Mouse (Mus musculus): ENCODE measurements around the gene Ccdc125. TPM values are rescaled to one million over a fixed set of nuclear protein-coding genes. Genes with fewer than 3 reads are reported as not detected.
"Not testable (repeated sequence)": the region's sequence is repeated elsewhere in the genome, so short reads cannot be mapped to it uniquely, and the experiment has no call there.

The Ccdc125 gene
- polyA plus RNA-seq, 1 experiment from 2014 or later: 4.1 TPM

DNA sequence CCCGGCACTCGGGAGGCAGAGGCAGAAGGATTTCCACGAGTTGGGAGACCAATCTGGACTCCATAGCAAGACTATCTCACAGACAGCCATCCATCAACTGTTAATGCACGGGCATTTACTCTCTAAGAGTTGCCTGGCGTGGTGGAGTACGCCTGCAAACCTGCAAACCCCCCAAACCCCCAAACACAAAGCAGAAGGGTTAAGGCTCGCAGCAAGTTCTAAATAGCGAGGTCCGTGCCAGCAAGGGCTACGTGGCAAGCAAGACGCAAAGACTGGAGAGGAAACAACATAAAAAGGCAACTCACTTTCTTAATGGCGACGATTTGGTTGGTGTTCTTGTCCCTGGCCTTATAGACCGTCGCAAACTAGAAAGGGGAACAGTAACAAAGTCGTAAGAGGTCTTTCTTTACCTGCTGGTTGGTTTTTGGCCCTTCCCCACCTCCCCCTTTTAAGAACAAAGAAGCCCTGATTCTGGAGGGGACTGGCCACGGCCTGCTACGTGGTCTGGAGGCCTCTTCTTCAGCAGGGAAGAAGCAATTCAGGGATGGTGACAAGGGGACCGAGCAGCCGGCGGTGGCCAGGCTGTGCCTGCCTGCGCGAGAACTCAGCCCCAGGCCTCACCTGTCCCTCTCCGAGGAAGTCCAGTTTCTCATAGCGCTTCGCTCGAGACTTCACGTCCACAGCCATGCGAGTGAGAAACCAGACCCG is 60.8 kb downstream of the Ccdc125 start:
- H3K4me2 ChIP-seq (ENCODE audit: low read depth, low read length): peak overlapping the region; percentile 86
- H3K27ac ChIP-seq (ENCODE audit: low read length): peak overlapping the region; percentile 94
- peak; percentile 17; the same call in 1 of the 2 replicates for ATAC-seq (replicated peaks; ENCODE audit: extremely low read depth, insufficient read depth, low FRiP score)
- under 1% methylated on average over 30 of the region's 30 CpGs for WGBS
- H3K27me3 ChIP-seq (ENCODE audit: control insufficient read depth, insufficient read depth, low read length): no peaks in the 10 kb centered on the region
- peak overlapping the region; percentile 93 for H3K9ac ChIP-seq (ENCODE audit: low read length)
- H3K36me3 ChIP-seq (ENCODE audit: control insufficient read depth, insufficient read depth): peaks cover 6% of the 10 kb centered on the region
- H3K9me3 ChIP-seq (replicated peaks; ENCODE audit: control insufficient read depth, low read length): no peaks in the 10 kb centered on the region
- H3K4me3 ChIP-seq (ENCODE audit: low read length): peak overlapping the region; percentile 83
- peaks cover 22% of the 10 kb centered on the region for H3K4me1 ChIP-seq (ENCODE audit: control insufficient read depth, insufficient read depth, low read length)

DNA sequence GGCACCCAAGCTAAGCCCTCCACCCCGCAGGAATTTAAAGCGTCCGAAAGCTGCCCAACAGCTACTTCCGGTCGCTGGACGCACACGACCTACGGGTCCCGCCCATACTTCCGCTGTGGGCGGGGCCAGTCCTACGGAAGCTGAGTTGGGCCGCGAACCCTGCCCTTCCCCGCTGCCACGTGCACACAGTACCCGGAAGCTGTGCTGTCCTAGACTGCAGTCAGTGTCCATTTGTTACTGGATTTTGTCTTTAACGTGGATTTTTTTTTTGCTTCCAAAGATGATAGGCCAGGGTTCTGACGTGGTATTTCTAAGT is 61.3 kb downstream of the Ccdc125 start, which contains the start of gene Cdk7:
Cdk7 (minus strand) TSS at position 79 of the 316 bp plus-strand sequence.
- H3K27ac ChIP-seq (ENCODE audit: low read length): peak within 1 kb of the TSS; percentile 94
- H3K36me3 ChIP-seq (ENCODE audit: control insufficient read depth, insufficient read depth): peaks cover 6% of the 10 kb centered on the region

DNA sequence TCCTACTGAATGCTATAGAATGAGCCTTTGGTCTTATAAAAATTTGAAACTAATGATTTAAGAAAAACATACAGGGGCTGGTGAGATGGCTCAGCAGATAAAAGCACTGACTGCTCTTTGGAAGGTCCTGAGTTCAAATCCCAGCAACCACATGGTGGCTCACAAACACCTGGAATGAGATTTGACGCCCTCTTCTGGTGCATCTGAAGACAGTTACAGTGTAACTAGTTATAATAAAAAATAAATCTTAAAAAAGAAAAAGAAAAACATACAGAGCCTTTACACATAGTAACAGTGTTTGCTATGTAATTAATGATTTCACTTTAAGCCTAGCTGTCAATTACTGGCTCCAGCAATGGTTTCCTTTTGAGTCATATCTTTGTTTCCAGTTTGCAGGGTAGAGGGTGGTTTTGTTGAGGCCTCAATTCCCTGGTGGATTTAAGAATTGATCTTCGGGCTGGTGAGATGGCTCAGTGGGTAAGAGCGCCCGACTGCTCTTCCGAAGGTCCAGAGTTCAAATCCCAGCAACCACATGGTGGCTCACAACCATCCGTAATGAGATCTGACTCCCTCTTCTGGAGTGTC is 62.0 kb downstream of the Ccdc125 start:
- WGBS: 90% methylated on average over 5 of the region's 6 CpGs
- H3K36me3 ChIP-seq (ENCODE audit: control insufficient read depth, insufficient read depth): peaks cover 10% of the 10 kb centered on the region
- not testable (repeated sequence) for ATAC-seq (replicated peaks; ENCODE audit: extremely low read depth, insufficient read depth, low FRiP score); H3K9me3 ChIP-seq (replicated peaks; ENCODE audit: control insufficient read depth, low read length); H3K27me3 ChIP-seq (ENCODE audit: control insufficient read depth, insufficient read depth, low read length)
- peak overlapping the region; percentile 86; the same call in 1 of the 2 replicates for H3K4me2 ChIP-seq (ENCODE audit: low read depth, low read length)
- peaks cover 17% of the 10 kb centered on the region for H3K4me1 ChIP-seq (ENCODE audit: control insufficient read depth, insufficient read depth, low read length)
- H3K27ac ChIP-seq (ENCODE audit: low read length): peak overlapping the region; percentile 84
- H3K9ac ChIP-seq (ENCODE audit: low read length): peak overlapping the region; percentile 65
- H3K4me3 ChIP-seq (ENCODE audit: low read length): peak overlapping the region; percentile 83; the same call in 1 of the 2 replicates

More for the DNA sequence above, 61.3 kb downstream of the Ccdc125 start, which contains the start of gene Cdk7:
- H3K9ac ChIP-seq (ENCODE audit: low read length): peak within 1 kb of the TSS; percentile 93
- H3K9me3 ChIP-seq (replicated peaks; ENCODE audit: control insufficient read depth, low read length): no peaks in the 10 kb centered on the region
- H3K4me3 ChIP-seq (ENCODE audit: low read length): peak within 1 kb of the TSS; percentile 83
- H3K4me2 ChIP-seq (ENCODE audit: low read depth, low read length): peak within 1 kb of the TSS; percentile 86
- under 1% methylated on average over 19 of the region's 19 CpGs for whole genome bisulfite sequencing
- ATAC-seq (replicated peaks; ENCODE audit: extremely low read depth, insufficient read depth, low FRiP score): peak; percentile 96
- peaks cover 21% of the 10 kb centered on the region for H3K4me1 ChIP-seq (ENCODE audit: control insufficient read depth, insufficient read depth, low read length)
- no peaks in the 10 kb centered on the region for H3K27me3 ChIP-seq (ENCODE audit: control insufficient read depth, insufficient read depth, low read length)

DNA sequence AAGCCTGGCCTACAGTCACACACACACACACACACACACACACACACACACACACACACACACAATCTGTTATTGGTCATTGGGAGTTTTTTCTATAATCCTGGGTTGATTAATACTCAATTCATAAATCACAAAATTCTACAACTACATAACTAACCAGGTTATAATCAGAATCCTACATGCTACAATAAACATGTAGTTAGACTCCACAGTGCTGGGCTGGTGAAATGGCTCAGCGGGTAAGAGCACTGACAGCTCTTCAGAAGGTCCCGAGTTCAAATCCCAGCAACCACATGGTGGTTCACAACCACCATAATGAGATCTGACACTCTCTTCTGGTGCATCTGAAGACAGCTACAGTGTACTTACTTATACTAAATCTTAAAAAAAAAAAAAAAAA is 63.2 kb downstream of the Ccdc125 start:
- H3K27me3 ChIP-seq (ENCODE audit: control insufficient read depth, insufficient read depth, low read length): no peaks in the 10 kb centered on the region
- H3K4me3 ChIP-seq (ENCODE audit: low read length): no peak overlapping the region
- H3K9me3 ChIP-seq (replicated peaks; ENCODE audit: control insufficient read depth, low read length): no peaks in the 10 kb centered on the region
- ATAC-seq (replicated peaks; ENCODE audit: extremely low read depth, insufficient read depth, low FRiP score): no peak
- WGBS: 97% methylated on average over 2 of the region's 2 CpGs
- no peak overlapping the region for H3K4me2 ChIP-seq (ENCODE audit: low read depth, low read length)
- H3K27ac ChIP-seq (ENCODE audit: low read length): no peak overlapping the region
- peaks cover 12% of the 10 kb centered on the region for H3K36me3 ChIP-seq (ENCODE audit: control insufficient read depth, insufficient read depth)
- no peak overlapping the region for H3K9ac ChIP-seq (ENCODE audit: low read length)
- H3K4me1 ChIP-seq (ENCODE audit: control insufficient read depth, insufficient read depth, low read length): peaks cover 14% of the 10 kb centered on the region

DNA sequence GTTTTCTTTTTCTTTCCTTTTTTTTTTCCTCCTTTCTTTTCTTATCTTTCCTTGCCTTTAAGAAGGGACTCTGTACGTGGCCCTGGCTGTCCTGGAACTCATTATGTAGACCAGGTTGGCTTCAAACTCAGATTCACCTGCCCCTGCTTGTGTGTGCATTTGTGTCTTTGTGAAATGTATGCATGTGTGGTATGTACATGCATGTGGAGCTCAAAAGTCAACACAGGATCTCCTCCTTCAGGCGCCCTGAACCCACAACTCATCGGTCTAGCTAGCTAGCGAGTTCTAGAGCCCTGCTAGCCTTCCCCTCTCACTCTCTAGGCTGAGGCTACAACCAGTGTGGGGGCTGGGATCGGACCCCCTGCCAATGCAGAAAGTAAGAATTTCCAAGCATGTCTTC is 73.3 kb downstream of the Ccdc125 start:
- peak overlapping the region; percentile 70 for H3K4me2 ChIP-seq (ENCODE audit: low read depth, low read length)
- H3K36me3 ChIP-seq (ENCODE audit: control insufficient read depth, insufficient read depth): peaks cover 4% of the 10 kb centered on the region; the same call in 1 of the 2 replicates
- no peaks in the 10 kb centered on the region for H3K9me3 ChIP-seq (replicated peaks; ENCODE audit: control insufficient read depth, low read length)
- 86% methylated on average over 5 of the region's 5 CpGs for WGBS
- H3K9ac ChIP-seq (ENCODE audit: low read length): no peak overlapping the region
- no peak overlapping the region for H3K27ac ChIP-seq (ENCODE audit: low read length)
- no peak overlapping the region for H3K4me3 ChIP-seq (ENCODE audit: low read length)
- no peaks in the 10 kb centered on the region for H3K27me3 ChIP-seq (ENCODE audit: control insufficient read depth, insufficient read depth, low read length)
- no peak for ATAC-seq (replicated peaks; ENCODE audit: extremely low read depth, insufficient read depth, low FRiP score)
- H3K4me1 ChIP-seq (ENCODE audit: control insufficient read depth, insufficient read depth, low read length): peaks cover 10% of the 10 kb centered on the region

DNA sequence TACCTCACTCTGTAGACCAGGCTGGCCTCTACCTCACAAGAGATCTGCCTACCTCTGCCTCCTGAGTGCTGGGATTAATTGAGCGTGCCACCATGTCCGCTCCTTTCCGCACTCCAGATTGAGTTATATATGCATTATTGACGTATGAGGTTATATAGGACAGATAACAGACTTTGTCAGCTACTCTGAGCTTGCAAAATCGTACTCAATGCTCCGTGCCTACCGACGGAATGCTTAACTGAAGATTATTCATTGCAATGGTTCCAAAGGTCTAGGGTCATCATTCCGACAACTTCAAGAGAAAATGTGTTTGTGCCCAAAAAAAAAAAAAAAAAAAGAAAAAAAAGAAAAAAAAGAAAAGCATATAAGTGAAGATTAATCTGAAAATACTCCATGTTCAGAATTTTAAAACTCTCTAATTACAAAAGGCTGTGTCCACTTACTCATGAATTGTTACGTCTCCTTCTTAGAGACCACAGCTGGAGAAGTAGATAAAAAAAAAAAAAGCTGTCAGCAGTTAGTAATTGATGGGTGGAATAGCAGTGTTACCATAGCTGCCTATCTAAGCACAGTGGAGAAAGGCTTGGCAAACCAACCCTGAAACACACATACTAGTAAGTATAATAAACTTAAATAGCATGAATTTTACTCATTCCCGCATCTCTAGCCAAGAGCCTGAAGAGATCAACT is 74.0 kb downstream of the Ccdc125 start:
- Histone ChIP-seq H3K27me3 (ENCODE audit: control insufficient read depth, insufficient read depth, low read length) (no peaks in the 10 kb centered on the region), H3K4me3 (ENCODE audit: low read length) (peak overlapping the region; percentile 86), H3K4me1 (ENCODE audit: control insufficient read depth, insufficient read depth, low read length) (peaks cover 10% of the 10 kb centered on the region), H3K4me2 (ENCODE audit: low read depth, low read length) (peak overlapping the region; percentile 70), H3K9me3 (replicated peaks; ENCODE audit: control insufficient read depth, low read length) (no peaks in the 10 kb centered on the region), H3K36me3 (ENCODE audit: control insufficient read depth, insufficient read depth) (peaks cover 3% of the 10 kb centered on the region; the same call in 1 of the 2 replicates), H3K9ac (ENCODE audit: low read length) (peak overlapping the region; percentile 93), H3K27ac (ENCODE audit: low read length) (peak overlapping the region; percentile 99)
- peak; percentile 16 for ATAC-seq (replicated peaks; ENCODE audit: extremely low read depth, insufficient read depth, low FRiP score)
- 54% methylated on average over 11 of the region's 11 CpGs for WGBS

DNA sequence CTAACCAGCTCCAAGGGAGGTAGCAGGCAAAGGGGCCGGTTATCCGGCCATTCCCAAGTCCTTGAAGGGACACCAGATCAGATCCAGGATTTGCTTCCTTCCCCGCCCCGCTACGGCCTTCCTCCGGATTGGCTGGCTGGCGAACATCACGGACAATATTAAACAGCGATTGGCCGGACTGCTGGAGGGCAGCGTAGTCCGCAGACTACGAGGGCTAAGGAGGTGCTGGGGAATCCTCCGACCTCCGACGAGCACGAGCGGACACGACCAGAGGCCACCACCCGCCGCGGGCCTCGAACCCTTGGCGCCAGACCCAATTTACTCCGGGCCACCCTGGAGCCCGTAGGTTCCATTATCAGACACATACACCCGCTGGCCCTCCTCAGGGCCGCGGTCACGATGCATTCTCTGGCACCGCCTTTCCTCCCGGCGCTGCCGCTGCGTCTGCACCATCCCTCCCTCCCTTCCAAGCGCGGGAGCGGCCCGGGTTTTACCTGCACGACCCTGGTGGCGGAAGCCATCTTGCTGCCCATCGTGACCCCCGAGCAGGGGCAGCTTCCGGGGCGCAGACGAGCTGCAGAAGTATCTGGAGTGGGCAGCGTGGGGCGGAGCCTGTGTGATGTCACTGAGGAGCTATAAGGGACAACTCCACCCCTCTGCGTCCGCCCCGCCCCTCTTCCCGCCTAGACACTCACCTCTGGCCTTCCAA is 74.7 kb downstream of the Ccdc125 start, which contains the start of gene Mrps36:
Mrps36 (minus strand) TSS at position 624 of the 709 bp plus-strand sequence.
- WGBS: under 1% methylated on average over 52 of the region's 52 CpGs
- Histone ChIP-seq H3K36me3 (ENCODE audit: control insufficient read depth, insufficient read depth) (no peaks in the 10 kb centered on the region), H3K27me3 (ENCODE audit: control insufficient read depth, insufficient read depth, low read length) (no peaks in the 10 kb centered on the region), H3K9me3 (replicated peaks; ENCODE audit: control insufficient read depth, low read length) (no peaks in the 10 kb centered on the region), H3K4me3 (ENCODE audit: low read length) (peak within 1 kb of the TSS; percentile 86), H3K9ac (ENCODE audit: low read length) (peak within 1 kb of the TSS; percentile 93), H3K4me2 (ENCODE audit: low read depth, low read length) (peak within 1 kb of the TSS; percentile 70), H3K4me1 (ENCODE audit: control insufficient read depth, insufficient read depth, low read length) (peaks cover 10% of the 10 kb centered on the region), H3K27ac (ENCODE audit: low read length) (peak within 1 kb of the TSS; percentile 99)
- peak; percentile 95 for ATAC-seq (replicated peaks; ENCODE audit: extremely low read depth, insufficient read depth, low FRiP score)

DNA sequence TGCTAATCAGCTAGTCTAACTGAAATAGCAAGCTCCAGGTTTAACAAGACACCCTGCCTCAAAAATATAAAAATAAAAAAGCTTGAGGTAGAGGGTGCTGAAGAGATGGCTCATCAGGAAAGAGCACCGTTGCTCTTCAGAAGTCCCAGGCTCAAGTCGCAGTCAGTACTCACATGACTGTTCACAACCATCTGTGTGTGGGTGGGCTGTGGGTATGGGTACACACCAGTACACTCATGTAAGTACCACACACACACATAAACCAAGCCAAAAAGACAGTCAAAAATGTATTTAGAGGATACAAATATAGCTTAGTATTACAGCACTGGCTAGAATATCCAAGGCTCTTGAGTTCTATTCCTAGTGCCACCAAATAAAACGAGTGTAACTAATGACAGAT is 76.6 kb downstream of the Ccdc125 start:
- peaks cover 10% of the 10 kb centered on the region for H3K4me1 ChIP-seq (ENCODE audit: control insufficient read depth, insufficient read depth, low read length)
- no peak overlapping the region for H3K9ac ChIP-seq (ENCODE audit: low read length)
- H3K36me3 ChIP-seq (ENCODE audit: control insufficient read depth, insufficient read depth): no peaks in the 10 kb centered on the region
- H3K4me2 ChIP-seq (ENCODE audit: low read depth, low read length): no peak overlapping the region
- no peak overlapping the region for H3K4me3 ChIP-seq (ENCODE audit: low read length)
- WGBS: 77% methylated on average over 3 of the region's 3 CpGs
- H3K27me3 ChIP-seq (ENCODE audit: control insufficient read depth, insufficient read depth, low read length): no peaks in the 10 kb centered on the region
- ATAC-seq (replicated peaks; ENCODE audit: extremely low read depth, insufficient read depth, low FRiP score): no peak
- H3K9me3 ChIP-seq (replicated peaks; ENCODE audit: control insufficient read depth, low read length): no peaks in the 10 kb centered on the region
- no peak overlapping the region for H3K27ac ChIP-seq (ENCODE audit: low read length)
